Mouse (Mus musculus) liver, adult 10 weeks (tissue): ENCODE results near the gene Nostrin. TPM values are rescaled to one million over a fixed set of nuclear protein-coding genes. Genes with fewer than 3 reads are reported as not detected.

Experiments used
- polyA plus RNA-seq: library from polyadenylated mRNA; stranded (reverse); fragments of 350-450 nt; fragmentation: Illumina TruSeq; extraction: RNeasy Lipid Tissue Mini Kit (QIAGEN cat#74804); gene quantifications from one replicate; pipeline ENCODE4 v1.2.3, GENCODE M21; 2014; ENCODE audit warnings: low read depth, low replicate concordance

Nostrin gene
- polyA plus RNA-seq, result 36.6 TPM

GRCm38 (mm10) chr2:69135661-69136576, at the start of gene Nostrin:
TSS of gene Nostrin (plus strand) at chr2:69135800.

GRCm38 (mm10) chr2:69205791-69206351, 70.3 kb downstream of the Nostrin start, which contains the start of gene Spc25:
TSS of gene Spc25 (minus strand) at chr2:69206194.

GRCm38 (mm10) chr2:69210773-69211172, 75.2 kb downstream of the Nostrin start, which contains the start of gene G6pc2:
TSS of gene G6pc2 (plus strand) at chr2:69211073.

Other genes with a start within 250 kb of the Nostrin start
- gene Spc25, start 70.4 kb downstream of the Nostrin start, polyA plus RNA-seq, result 11.6 TPM
- not detected for gene G6pc2, start 75.3 kb downstream of the Nostrin start, polyA plus RNA-seq
- 609 TPM for gene Abcb11, start 206.8 kb downstream of the Nostrin start, polyA plus RNA-seq
- 5.3 TPM for gene Dhrs9, start 244.6 kb downstream of the Nostrin start, polyA plus RNA-seq